Mouse (Mus musculus): ENCODE results near the gene Elf4.
"Not testable (repeated sequence)": the region's sequence is repeated elsewhere in the genome, so short reads cannot be mapped to it uniquely, and the experiment has no call there.

Gene Elf4

DNA sequence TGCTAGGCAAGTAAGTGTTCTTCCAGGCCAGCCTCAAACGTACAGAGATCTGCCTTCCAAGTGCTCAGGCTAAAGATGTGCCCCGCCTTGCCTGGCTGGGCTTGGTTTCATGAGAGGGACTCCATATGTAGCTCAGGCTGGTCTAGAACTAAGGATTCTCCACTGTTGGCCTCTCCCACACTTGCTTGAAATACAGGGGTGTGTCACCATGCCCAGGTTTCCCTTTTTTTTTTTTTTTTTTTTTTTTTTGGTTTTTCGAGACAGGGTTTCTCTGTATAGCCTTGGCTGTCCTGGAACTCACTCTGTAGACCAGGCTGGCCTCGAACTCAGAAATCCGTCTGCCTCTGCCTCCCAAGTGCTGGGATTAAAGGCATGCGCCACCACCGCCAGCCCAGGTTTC, 26.9 kb downstream of the Elf4 start:
- not testable (repeated sequence) for DNase-seq (ENCODE audit: low read depth, low spot score)

DNA sequence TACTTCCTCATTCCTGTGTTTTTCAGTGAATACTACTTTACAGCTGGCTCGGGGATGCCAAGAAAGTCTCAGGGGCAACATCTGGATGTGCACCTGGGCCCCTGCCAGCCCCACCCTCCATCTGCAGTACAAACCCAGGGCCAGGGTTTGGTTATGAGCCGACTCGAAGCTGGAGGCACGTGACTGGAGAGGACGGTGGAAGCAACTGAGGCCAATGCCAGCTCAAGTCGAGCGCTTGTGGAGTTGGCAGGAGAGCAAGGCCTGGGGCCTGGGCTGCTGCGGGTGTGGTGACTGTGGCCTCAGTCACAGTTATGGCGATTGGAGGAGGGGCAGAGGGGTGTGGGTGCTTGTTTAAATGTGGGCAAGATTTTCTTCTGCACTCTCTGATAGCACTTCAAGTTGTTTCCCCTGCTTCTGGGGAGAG, 27.4 kb downstream of the Elf4 start:
- DNase-seq (ENCODE audit: low read depth, low spot score), result no peak

DNA sequence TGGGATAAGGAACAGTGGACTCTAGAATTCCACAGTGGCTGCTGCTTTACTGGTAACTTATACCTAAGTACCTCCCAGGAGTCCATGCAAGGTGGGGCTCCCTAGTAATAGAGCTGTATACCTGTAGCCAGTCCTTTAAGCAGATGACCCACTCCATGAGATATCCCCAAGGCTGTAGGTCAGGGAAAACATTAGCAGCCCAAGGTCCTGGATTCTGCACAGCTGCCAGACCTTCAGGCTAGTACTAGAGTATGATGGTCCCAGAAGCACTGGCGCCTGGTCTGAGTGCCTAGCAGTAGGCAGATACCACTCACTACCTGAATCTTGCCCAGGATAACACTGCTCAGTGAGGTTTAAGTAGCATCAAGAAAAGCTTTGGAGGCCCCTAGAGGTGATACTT, 28.7 kb downstream of the Elf4 start:
- DNase-seq (ENCODE audit: low read depth, low spot score), result no peak

DNA sequence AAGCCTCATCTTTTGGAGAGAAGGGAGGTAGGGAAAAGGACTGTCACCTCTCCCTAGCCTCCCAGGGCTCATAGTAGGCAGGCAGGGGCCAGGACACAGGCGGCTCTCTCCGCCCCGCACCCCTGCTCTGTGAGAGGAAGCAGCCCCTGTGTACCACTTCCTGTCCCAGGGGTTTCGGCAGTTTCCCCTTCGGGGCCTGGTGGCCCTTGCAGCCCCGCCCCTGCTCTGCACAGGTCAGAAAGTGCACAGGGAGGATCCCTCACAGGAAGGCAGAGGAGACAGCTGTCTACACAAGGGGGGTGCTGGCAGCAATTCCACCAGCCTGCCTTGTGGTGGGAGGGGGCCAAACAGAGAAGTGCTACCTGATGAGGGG, 29.4 kb downstream of the Elf4 start:
- DNase-seq (ENCODE audit: low read depth, low spot score), result no peak

DNA sequence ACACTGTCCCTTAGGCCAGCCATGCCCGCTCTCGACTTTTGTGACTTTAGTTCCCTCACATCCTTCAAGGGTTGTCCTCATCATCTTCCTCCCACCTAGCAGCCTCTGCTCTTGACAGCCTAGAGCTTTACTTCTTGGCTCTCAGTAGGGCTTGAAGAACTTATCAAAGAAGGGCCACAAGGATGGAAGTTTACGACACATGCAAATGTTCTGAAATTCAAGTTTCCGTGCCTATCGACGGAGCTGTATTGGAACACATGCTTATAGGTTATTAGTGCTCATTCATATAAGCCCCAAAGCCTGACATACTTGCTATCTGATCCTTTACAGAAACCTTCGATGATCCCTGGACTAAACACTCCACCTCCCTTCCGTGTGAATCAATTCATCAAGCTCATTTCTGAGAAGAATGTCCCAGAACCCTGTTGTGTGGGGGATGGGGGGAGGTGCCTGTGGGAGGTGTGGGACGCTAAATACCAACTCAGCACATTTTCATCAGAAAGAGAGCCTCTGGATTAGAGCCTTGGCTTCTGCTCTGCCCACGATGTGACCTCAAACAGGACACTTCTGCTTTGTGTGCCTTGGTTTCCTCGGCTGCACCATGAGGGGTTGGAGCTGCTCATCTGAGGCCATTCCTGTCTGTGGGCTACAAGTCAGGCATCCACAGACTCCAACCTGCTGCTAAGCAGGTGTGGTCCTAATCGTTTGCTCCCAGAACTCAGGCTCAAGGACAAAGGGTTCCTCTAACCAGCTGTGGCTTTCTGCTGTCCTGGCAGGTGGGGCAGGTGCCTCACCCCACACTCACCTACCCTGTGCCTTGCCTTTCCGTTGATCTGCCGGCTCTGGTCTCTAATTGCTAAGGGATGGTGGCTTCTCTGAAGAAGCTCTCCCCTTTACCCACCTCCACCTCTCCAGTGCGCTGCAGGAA, 30.1 kb downstream of the Elf4 start:
- no peak for DNase-seq (ENCODE audit: low read depth, low spot score)

DNA sequence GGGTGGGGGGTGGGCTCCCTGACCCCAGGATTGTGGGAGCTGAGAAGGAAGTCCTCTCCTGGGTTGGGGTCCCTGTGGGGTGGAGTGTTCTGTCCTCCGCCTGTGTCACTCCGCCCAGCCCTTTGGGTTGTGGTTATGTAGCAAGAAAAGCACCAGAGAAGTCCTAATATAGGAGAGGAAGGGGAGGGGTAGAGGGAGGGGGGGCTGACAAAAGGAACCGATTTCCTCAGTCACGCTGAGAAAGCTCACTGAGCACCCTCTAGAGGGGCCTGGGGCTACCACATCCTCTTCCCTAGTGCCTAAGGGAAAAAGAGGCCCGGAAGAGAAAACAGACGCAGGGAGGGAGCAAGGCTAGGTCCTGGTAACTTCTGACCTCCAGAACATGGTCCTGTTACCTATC, 33.4 kb downstream of the Elf4 start:
- no peak for DNase-seq (ENCODE audit: low read depth, low spot score)

DNA sequence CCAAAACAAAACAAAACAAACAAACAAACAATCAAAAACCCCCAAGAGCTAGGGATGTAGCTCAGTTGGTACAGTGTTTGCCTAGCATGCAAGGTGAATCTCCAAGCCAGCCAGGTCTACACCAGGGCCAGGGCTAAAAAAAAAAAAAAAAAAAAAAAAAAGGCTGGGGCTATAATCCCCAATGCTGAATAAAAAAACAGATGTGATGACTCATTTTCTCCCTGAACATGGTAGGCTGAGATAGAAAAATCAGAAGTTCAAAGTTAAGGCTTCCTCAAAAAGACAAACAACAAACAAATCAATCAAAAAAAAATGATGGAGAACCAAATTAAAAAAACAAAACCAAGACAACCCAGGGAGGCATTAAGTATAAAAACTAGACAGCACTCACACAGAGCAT, 33.8 kb downstream of the Elf4 start:
- DNase-seq (ENCODE audit: low read depth, low spot score), result no peak

DNA sequence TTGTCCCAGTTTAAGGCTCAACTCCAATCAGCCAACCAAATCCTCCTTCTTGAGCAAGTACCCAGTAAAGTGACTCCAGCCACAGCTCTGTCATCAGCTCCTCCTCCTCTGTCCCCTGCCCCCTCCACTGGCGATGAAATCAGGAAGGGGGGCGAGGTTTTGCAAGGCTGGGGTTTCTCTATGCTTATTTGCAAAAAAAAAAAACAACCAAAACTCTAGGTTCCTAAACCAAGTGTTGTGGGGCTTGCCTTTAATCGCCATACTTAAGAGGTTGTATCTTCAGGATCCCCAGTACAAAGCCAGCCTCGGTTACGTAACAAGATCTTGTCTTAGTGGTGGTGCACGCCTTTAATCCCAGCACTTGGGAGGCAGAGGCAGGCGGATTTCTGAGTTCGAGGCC, 34.3 kb downstream of the Elf4 start:
- DNase-seq (ENCODE audit: low read depth, low spot score), result no peak

DNA sequence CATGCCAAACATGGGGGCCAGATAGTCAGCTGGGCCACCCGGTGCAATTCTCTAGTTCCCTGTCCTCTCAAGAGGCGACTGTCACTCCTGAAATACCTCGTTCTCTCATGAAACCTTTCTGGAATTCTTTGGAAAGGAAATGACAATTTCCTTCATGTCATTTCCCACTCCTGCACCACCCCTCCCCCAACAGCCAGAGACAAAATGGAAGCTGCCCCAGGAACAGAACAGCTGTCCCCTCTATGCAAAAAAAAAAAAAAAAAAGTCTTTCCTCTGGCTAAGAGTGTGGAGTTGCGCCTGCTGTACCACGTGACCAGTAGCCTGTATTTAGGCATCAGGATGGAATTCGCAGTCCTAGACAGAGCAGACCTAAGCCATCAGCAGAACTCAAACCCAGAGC, 34.7 kb downstream of the Elf4 start:
- no peak for DNase-seq (ENCODE audit: low read depth, low spot score)

DNA sequence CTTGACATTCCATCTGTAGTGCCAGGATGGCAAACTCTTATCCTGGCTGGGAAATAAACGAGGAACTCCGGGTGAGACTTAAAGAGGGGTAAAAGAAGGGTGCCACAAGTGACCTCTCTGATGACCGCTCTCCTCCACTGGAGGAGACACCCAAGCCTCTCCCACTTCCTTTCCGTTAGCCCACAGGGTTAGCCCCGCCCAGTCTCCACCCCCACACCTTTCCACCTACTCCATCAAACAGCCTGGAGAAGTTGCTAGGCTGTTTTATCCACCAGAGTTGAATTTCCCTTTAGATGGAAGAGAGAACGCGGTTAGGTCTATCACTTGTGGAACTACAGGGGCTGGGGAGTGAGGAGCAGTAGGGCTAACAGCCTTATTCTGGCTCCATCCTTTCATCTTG, 37.7 kb downstream of the Elf4 start:
- DNase-seq (ENCODE audit: low read depth, low spot score), result no peak

DNA sequence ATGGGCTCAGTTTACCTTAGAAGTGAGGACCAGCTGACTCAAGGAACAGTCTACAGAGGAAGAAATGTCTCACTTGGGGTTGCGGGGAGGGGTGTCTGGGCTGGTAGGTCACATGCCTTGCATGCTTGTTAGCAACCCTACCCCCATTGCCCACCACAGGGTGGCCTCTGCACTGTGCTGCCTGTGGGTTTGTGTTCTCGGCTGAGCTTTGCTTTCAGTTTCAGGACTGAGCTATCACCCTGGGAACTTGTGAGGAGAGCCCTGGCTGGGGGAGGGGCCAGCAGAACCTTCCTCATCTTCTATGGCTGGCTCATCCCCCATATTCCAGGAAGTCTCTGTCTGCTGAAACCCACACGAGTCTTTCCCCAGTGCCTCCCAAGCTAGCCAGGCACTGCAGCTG, 38.3 kb downstream of the Elf4 start:
- DNase-seq (ENCODE audit: low read depth, low spot score), result no peak

DNA sequence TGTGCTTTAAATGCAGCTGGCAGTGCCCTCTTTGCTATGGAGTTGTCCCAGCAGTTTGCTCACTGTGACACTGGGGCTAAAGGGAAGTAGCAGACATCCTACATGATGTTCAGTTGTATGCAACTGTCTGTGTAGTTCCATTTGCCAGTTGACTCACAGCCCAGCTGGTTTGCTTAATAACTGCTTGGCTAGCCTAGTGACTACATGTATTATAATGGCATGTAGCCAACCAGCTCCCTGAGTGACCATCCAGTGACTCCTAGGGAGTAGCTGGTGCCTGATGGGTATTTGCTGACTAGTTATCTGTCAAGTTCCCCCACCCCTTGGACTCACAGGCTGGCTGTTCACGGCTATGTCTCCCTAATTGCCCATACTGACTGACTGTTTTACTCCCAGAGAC, 39.3 kb downstream of the Elf4 start:
- no peak for DNase-seq (ENCODE audit: low read depth, low spot score)

DNA sequence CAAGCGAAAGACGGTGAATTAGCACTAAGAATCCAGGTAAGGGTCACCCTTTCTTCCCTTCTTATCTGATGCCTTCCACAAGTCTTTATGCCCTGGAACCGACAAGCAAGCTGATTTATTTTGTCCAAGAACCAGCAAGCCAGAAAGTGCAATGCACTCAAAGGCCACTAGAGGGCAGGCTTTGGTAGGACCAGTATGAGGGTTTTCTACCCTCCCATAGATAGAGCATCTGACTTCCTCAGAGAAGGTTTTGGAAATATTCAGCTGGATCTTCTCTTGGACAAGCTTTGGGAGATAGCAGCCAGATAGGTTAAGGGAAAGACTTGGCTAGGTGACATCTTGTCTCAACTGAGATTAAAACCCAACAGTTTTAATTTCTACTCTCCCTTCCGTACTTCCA, 39.9 kb downstream of the Elf4 start:
- peak; percentile 58 for DNase-seq (ENCODE audit: low read depth, low spot score)

DNA sequence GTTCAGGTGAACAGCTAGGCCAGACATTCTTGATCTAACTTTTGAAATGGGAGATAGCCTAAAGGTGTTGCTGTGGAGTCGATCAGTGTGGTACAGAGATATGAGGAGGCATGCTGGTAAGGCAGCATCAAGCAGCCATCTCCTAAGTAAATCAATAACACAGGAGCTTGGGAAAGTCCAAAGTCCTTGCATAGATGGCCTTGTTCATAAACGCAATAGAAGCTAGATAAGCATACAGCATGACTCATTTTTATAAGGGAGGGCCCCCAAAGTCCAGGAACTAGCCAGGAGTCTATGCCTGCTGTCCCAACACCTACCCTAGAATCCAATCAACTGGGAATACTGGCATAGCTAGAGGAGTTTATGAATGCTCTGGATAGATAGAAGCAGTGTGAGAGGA, 44.5 kb downstream of the Elf4 start:
- no peak for DNase-seq (ENCODE audit: low read depth, low spot score)

DNA sequence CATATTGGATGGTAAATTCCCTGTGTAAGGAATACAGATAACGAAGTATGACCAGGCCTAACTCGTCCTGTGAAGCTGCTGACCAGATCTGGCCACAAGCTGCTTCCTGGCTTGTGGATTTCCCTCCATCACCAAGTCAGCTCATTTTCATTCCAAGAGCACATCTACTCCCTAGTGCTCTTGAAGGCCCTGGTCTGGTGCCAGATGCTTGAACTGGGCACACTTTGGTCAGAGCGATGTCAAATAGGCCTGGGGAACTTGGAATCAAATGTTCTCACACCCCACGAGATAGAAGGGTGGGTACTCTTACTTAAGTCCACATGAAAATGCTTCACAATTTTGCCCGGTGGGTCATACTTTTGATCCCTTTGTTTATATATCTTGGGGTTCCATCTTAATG, 48.6 kb downstream of the Elf4 start:
- no peak for DNase-seq (ENCODE audit: low read depth, low spot score)

DNA sequence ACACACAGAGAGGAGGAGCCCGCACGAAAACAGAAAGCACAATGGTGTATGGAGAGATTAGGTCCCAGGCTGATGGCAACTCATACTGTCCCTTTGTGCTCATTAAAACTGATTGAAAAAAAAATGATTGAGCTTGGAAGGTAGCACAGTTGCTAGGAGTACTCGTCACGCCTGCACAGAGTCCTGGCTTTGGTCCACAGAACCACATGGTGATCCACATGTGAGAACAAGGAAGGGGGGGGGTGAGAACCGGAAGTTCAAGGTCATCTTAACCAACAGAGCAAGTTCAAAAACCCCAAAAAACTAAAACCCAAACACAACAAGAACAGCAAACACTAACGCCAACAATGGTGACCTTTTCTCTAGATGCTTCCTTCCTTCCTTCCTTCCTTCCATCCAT, 50.3 kb downstream of the Elf4 start:
- DNase-seq (ENCODE audit: low read depth, low spot score), result no peak

DNA sequence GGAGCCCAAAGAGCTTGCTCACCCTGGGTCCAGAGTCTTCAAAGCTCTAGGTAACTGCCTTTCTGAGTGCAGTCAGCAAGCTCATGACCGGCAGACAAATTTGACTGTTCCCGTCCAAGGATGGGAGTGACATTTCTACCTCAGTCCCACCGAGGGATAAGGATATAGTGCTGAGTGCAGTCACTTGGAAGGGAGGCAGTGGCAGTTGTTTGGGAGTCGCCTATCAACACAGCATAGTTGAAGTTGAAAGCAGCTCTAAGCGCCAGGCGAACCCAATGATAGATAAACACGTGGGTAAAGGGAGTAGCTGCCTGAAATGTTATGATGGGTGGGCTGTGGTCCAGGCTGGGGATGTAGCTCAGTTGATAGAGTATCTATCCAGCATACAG, 52.5 kb downstream of the Elf4 start:
- no peak for DNase-seq (ENCODE audit: low read depth, low spot score)

DNA sequence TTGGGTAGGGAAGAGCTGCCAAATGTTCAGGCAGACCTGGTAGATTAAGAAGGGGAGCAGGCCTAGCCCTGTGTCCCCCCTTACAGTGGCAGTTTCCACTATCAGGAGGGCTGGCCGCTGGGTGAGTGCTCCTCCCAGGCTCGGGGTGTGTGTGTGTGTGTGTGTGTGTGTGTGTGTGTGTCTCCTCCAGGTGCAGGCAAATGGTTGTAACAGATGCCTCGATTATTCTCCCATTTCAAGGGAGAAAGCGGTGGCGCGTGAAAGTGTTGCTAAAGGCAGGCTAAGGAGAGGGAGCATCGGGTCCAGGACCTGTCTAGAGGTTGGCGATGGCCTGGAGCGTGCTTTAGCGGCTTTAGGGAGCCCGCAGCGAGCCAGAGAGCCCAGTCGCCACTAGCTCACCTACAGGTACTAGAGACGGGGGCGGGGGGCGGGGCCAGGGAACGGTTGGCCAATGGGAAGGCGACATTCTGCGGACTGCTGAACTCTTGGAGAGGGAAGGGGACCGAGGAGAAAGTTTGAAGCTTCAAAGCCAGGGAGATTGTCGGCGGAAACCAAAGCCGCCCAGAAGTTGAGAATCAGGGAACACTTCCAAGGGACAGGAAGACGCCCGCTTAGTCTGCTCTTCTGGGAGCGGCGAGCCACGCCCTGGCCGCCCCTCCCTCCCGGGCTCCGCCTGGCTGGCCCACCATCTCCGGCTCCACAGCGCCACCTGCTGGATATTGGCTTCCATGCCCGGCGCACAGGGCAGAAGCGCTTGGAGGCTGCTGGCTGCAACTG, 53.1 kb downstream of the Elf4 start:
- peak; percentile 68 for DNase-seq (ENCODE audit: low read depth, low spot score)

DNA sequence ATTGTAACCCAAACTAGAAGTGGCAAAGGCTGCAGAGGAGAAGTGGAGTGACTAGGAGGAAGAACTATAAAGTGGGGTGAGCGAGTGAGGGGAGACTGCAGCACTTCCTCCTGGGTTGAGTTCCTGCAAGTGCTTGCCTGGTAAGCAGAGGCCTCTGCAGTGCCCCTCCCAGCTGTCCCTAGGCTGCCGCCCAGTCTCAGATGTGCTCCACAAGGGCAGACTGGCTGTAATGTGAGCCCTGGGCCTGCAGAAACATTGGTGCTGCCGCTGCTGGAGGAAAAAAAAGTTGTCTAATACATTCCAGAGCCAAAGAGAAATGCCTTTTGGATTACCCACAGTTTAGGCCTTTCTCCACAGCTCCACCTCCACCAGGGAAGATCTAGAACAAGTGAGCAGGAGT, 57.8 kb downstream of the Elf4 start:
- DNase-seq (ENCODE audit: low read depth, low spot score), result no peak

DNA sequence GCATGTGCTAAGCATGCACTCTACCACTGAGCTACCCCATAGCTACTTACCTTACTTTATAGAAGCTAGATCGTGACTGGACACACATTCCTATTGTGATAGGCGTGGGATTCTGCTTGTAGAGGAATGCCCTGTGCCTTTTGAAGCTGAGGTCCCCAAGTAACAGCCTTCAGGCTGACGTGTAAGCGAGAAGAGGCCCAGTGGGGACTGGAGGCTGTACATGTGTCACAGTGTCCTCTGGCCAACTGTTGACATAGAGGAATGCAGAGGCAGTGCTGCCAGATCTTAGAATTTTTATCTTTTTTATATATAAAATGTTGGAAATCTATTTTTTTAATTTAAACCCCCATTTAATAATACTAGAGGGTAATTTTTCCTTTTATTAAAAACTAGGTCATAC, 62.9 kb downstream of the Elf4 start:
- no peak for DNase-seq (ENCODE audit: low read depth, low spot score)

DNA sequence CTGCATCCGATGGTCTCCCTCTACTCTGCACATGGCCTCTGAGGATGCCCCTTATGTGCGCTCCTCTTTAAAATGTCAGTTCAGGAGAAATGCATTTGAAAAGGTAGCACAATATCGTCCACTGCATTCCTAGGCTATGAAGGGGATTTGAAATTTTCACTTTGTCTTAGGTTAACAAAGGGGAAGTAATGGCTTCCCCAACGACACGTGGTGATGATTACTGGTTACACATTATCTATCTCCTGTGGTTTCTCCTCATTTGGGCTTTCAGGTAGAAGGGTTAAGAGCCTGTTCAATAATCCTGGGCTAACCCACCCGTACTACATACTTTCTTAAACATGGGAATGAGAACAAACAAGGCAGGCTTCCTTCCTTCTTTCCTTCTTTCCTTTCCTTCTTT, 73.6 kb downstream of the Elf4 start:
- DNase-seq (ENCODE audit: low read depth, low spot score), result no peak

DNA sequence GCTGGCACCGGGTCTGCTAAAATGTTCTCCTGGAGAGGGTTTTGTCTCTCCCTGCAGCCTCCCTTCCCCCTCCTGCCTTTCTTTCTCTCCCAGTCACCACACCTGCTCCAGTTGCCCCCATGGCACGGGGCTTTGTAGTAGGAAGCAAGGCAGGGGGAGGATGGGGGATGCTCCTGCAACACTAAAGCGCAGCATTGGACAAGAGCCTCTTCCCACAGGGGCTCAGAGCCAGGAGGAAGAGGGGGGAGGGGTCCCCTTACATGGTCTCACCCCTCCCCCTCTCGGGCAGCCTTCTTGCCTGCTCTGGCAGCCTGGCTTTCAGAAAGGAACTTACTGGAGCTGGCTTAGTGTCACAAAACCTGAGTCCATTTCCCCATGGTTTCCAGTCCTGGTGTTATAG, 77.0 kb downstream of the Elf4 start:
- DNase-seq (ENCODE audit: low read depth, low spot score), result no peak

DNA sequence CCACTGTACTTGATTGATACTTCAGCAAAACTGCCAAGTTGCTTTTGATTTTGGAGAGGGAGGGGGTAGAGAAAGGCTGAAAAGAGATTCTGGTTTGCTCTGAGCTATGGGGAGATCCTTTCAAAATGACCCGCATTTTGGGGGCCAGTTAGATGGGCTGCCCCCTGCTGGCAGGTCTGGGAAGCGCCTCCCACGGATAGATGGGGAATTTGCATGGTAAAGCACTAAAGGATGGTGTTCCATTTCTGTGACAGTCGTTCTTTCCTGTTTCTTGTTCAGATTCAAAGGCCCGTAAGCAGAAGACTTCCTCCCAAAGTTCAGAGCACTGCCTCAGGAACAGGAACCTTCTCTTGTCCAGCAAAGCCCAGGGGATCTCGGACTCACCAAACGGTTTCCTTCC, 79.3 kb downstream of the Elf4 start:
- peak; percentile 6 for DNase-seq (ENCODE audit: low read depth, low spot score)

Data from retina, postnatal 7 days (tissue).